Mouse (Mus musculus): ENCODE results near the gene Samt3. TPM values are rescaled to one million over a fixed set of nuclear protein-coding genes. Genes with fewer than 3 reads are reported as not detected.

Samt3 gene
- total RNA-seq (2015; ENCODE audit: low replicate concordance) (not detected in 2 replicates), total RNA-seq (2017; ENCODE audit: low replicate concordance) (not detected in 2 replicates)

GRCm38 (mm10) chrX:86043899-86044298 is at the start of gene Samt3:
Gene Samt3, plus strand, starts transcription at chrX:86044199.
- ATAC-seq (replicated peaks; ENCODE audit: low FRiP score, poor library complexity, severe bottlenecking): no peak

- ATAC-seq (replicated peaks; ENCODE audit: low FRiP score, poor library complexity, severe bottlenecking): no peak
These were observed 27.4 kb upstream of the Samt3 start for GRCm38 (mm10) chrX:86016591-86016990.

DNA sequence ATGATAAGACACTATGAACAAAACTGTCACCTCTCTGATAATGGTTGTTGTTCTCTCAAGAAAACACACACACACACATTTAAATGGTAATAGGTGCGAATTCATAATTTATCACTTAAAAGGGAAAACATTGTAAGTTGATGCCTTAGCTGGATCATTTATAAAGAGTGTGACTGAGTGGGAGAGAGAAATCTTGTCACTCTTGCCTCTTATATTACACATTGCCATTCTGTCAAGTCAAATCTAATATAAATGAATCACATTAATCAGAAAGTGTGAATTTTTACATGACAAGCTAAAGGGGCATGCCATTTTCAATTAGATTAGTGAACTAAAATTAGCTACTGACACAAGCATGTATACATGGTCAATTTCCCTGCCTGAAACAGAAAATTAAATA is 44.7 kb downstream of the Samt3 start:
- no peak for ATAC-seq (replicated peaks; ENCODE audit: low FRiP score, poor library complexity, severe bottlenecking)

Other genes starting within 250 kb of the Samt3 start
- 1.5 and 3.3 TPM in 2 replicates for gene 5430427O19Rik, start 173.8 kb upstream of the Samt3 start, total RNA-seq (2015; ENCODE audit: low replicate concordance)
- 0.84 and 2.7 TPM in 2 replicates for gene 5430427O19Rik, start 173.8 kb upstream of the Samt3 start, total RNA-seq (2017; ENCODE audit: low replicate concordance)
- gene Nr0b1, start 147.6 kb downstream of the Samt3 start, total RNA-seq (2015; ENCODE audit: low replicate concordance): not detected in 2 replicates
- gene Nr0b1, start 147.6 kb downstream of the Samt3 start, total RNA-seq (2017; ENCODE audit: low replicate concordance): not detected in 2 replicates